Mouse (Mus musculus): ENCODE data around the gene Acp7. TPM values are rescaled to one million over a fixed set of nuclear protein-coding genes. Genes with fewer than 3 reads are reported as not detected.

Acp7 gene
- total and polyA plus RNA-seq, 2 experiments = not detected

- no peak overlapping the region for H3K4me3 ChIP-seq (ENCODE audit: insufficient read depth, low read depth, low read length)
- WGBS = 80% methylated on average over 2 of the region's 2 CpGs
Measured at GRCm38 (mm10) chr7:28598951-28599350, 32.2 kb downstream of the Acp7 start.

GRCm38 (mm10) chr7:28597642-28598446 is 33.3 kb downstream of the Acp7 start, which contains the start of the genes Samd4b and Pak4:
Samd4b (minus strand) TSS chr7:28598144.
Pak4 (minus strand) TSS chr7:28598185.
- peaks cover 32% of the 10 kb centered on the region for H3K79me2 ChIP-seq (ENCODE audit: control insufficient read depth, insufficient read depth, low read length)
- H3K27me3 ChIP-seq (ENCODE audit: control insufficient read depth, insufficient read depth, low read length) = no peaks in the 10 kb centered on the region
- H3K36me3 ChIP-seq (ENCODE audit: control insufficient read depth, insufficient read depth, low read length) = no peaks in the 10 kb centered on the region
- peak; percentile 85 for DNase-seq (ENCODE audit: extremely low read depth, low read depth, low spot score)
- peak within 1 kb of the TSS; percentile 60 for H3K27ac ChIP-seq (replicated peaks; ENCODE audit: insufficient read depth, low read depth, low read length)
- peak within 1 kb of the TSS; percentile 88 for H3K4me3 ChIP-seq (ENCODE audit: insufficient read depth, low read depth, low read length)
- H3K9ac ChIP-seq (ENCODE audit: low read depth, low read length) = peak within 1 kb of the TSS; percentile 90
- peaks cover 17% of the 10 kb centered on the region for H3K4me1 ChIP-seq (ENCODE audit: control insufficient read depth, insufficient read depth, low read length)
- TF ChIP-seq POLR2A (IDR thresholded peaks at IDR 0.05; ENCODE audit: extremely low read depth, insufficient read depth, low read length) (peak; percentile 68; the same call in 1 of the 2 replicates), CTCF (IDR thresholded peaks at IDR 0.05; ENCODE audit: low read depth, low read length) (no peak)
- 1% methylated on average over 63 of the region's 66 CpGs for WGBS

More at GRCm38 (mm10) chr7:28598951-28599350, 32.2 kb downstream of the Acp7 start:
- Histone ChIP-seq H3K27me3 (ENCODE audit: control insufficient read depth, insufficient read depth, low read length) (no peaks in the 10 kb centered on the region), H3K36me3 (ENCODE audit: control insufficient read depth, insufficient read depth, low read length) (no peaks in the 10 kb centered on the region), H3K27ac (replicated peaks; ENCODE audit: insufficient read depth, low read depth, low read length) (no peak overlapping the region), H3K79me2 (ENCODE audit: control insufficient read depth, insufficient read depth, low read length) (peaks cover 22% of the 10 kb centered on the region), H3K4me1 (ENCODE audit: control insufficient read depth, insufficient read depth, low read length) (peaks cover 15% of the 10 kb centered on the region), H3K9ac (ENCODE audit: low read depth, low read length) (no peak overlapping the region)
- TF ChIP-seq POLR2A (IDR thresholded peaks at IDR 0.05; ENCODE audit: extremely low read depth, insufficient read depth, low read length) (no peak), CTCF (IDR thresholded peaks at IDR 0.05; ENCODE audit: low read depth, low read length) (no peak)
- DNase-seq (ENCODE audit: extremely low read depth, low read depth, low spot score) = no peak

GRCm38 (mm10) chr7:28597277-28597570 is 33.9 kb downstream of the Acp7 start:
- Histone ChIP-seq H3K4me3 (ENCODE audit: insufficient read depth, low read depth, low read length) (peak overlapping the region; percentile 88; the same call in 1 of the 2 replicates), H3K9ac (ENCODE audit: low read depth, low read length) (peak overlapping the region; percentile 90), H3K4me1 (ENCODE audit: control insufficient read depth, insufficient read depth, low read length) (peaks cover 20% of the 10 kb centered on the region), H3K36me3 (ENCODE audit: control insufficient read depth, insufficient read depth, low read length) (no peaks in the 10 kb centered on the region), H3K79me2 (ENCODE audit: control insufficient read depth, insufficient read depth, low read length) (peaks cover 39% of the 10 kb centered on the region), H3K27ac (replicated peaks; ENCODE audit: insufficient read depth, low read depth, low read length) (peak overlapping the region; percentile 60), H3K27me3 (ENCODE audit: control insufficient read depth, insufficient read depth, low read length) (no peaks in the 10 kb centered on the region)
- no peak for TF ChIP-seq POLR2A (IDR thresholded peaks at IDR 0.05; ENCODE audit: extremely low read depth, insufficient read depth, low read length)
- no peak for TF ChIP-seq CTCF (IDR thresholded peaks at IDR 0.05; ENCODE audit: low read depth, low read length)
- DNase-seq (ENCODE audit: extremely low read depth, low read depth, low spot score) = no peak
- WGBS = 12% methylated on average over 9 of the region's 9 CpGs

GRCm38 (mm10) chr7:28596436-28597276 is 34.5 kb downstream of the Acp7 start:
- Histone ChIP-seq H3K36me3 (ENCODE audit: control insufficient read depth, insufficient read depth, low read length) (no peaks in the 10 kb centered on the region), H3K27ac (replicated peaks; ENCODE audit: insufficient read depth, low read depth, low read length) (peak overlapping the region; percentile 60), H3K9ac (ENCODE audit: low read depth, low read length) (peak overlapping the region; percentile 12), H3K27me3 (ENCODE audit: control insufficient read depth, insufficient read depth, low read length) (no peaks in the 10 kb centered on the region), H3K4me1 (ENCODE audit: control insufficient read depth, insufficient read depth, low read length) (peaks cover 23% of the 10 kb centered on the region), H3K4me3 (ENCODE audit: insufficient read depth, low read depth, low read length) (peak overlapping the region; percentile 88; the same call in 1 of the 2 replicates), H3K79me2 (ENCODE audit: control insufficient read depth, insufficient read depth, low read length) (peaks cover 43% of the 10 kb centered on the region)
- WGBS = 36% methylated on average over 20 of the region's 20 CpGs
- peak; percentile 82 for DNase-seq (ENCODE audit: extremely low read depth, low read depth, low spot score)
- TF ChIP-seq CTCF (IDR thresholded peaks at IDR 0.05; ENCODE audit: low read depth, low read length) (no peak), POLR2A (IDR thresholded peaks at IDR 0.05; ENCODE audit: extremely low read depth, insufficient read depth, low read length) (no peak)

- Histone ChIP-seq H3K27ac (replicated peaks; ENCODE audit: insufficient read depth, low read depth, low read length) (peak overlapping the region; percentile 60), H3K27me3 (ENCODE audit: control insufficient read depth, insufficient read depth, low read length) (no peaks in the 10 kb centered on the region), H3K4me1 (ENCODE audit: control insufficient read depth, insufficient read depth, low read length) (peaks cover 24% of the 10 kb centered on the region), H3K4me3 (ENCODE audit: insufficient read depth, low read depth, low read length) (no peak overlapping the region), H3K36me3 (ENCODE audit: control insufficient read depth, insufficient read depth, low read length) (no peaks in the 10 kb centered on the region), H3K9ac (ENCODE audit: low read depth, low read length) (peak overlapping the region; percentile 12; the same call in 1 of the 2 replicates), H3K79me2 (ENCODE audit: control insufficient read depth, insufficient read depth, low read length) (peaks cover 51% of the 10 kb centered on the region)
- DNase-seq (ENCODE audit: extremely low read depth, low read depth, low spot score) = peak; percentile 69
- TF ChIP-seq CTCF (IDR thresholded peaks at IDR 0.05; ENCODE audit: low read depth, low read length) (no peak), POLR2A (IDR thresholded peaks at IDR 0.05; ENCODE audit: extremely low read depth, insufficient read depth, low read length) (no peak)
- 26% methylated on average over 8 of the region's 8 CpGs for WGBS
Measured at GRCm38 (mm10) chr7:28595751-28596435, 35.2 kb downstream of the Acp7 start.
